Comparison of ENCODE assay signal across 17 mouse cellular contexts in genomic region chr4:97936371-97936770, GRCm38 (mm10).
DNase-seq lines count a peak whose midpoint lies in the region; ATAC-seq and TF ChIP-seq lines count a peak whose summit lies in the region.
"Had no signal": no experiment of that assay in that cellular context is flagged by ENCODE, and none has a peak within 500 bp of the region (broad histone marks: within the 10 kb centered on the region; RNA-seq: fewer than 3 reads in every experiment).

No protein-coding gene starts in this region.

- peaks cover 52% of the 10 kb centered on the region for H3K4me1 ChIP-seq in forebrain, embryonic 13.5 days
- H3K4me1 ChIP-seq in forebrain, embryonic 16.5 days (replicated peaks; ENCODE audit: control insufficient read depth, insufficient read depth, low read length): peaks cover 14% of the 10 kb centered on the region
- H3K4me1 ChIP-seq in hindbrain, embryonic 15.5 days (replicated peaks): peaks cover 22% of the 10 kb centered on the region
- H3K4me1 ChIP-seq in hindbrain, embryonic 12.5 days: peaks cover 16% of the 10 kb centered on the region
- peaks cover 41% of the 10 kb centered on the region for H3K4me1 ChIP-seq in lung, embryonic 14.5 days (ENCODE audit: insufficient read depth)
- peaks cover 56% of the 10 kb centered on the region for H3K4me1 ChIP-seq in neural tube, embryonic 13.5 days (replicated peaks)

- 75% methylated on average over 2 of the region's 2 CpGs for WGBS in forebrain, embryonic 13.5 days
- 77% methylated on average over 2 of the region's 2 CpGs for WGBS in forebrain, embryonic 16.5 days
- WGBS in hindbrain, embryonic 15.5 days: 86% methylated on average over 2 of the region's 2 CpGs
- 94% methylated on average over 2 of the region's 2 CpGs for WGBS in hindbrain, embryonic 12.5 days
- WGBS in lung, embryonic 14.5 days: 80% methylated on average over 2 of the region's 2 CpGs
- WGBS in neural tube, embryonic 13.5 days: 91% methylated on average over 2 of the region's 2 CpGs

- H3K4me3 ChIP-seq in forebrain, embryonic 13.5 days: no peak overlapping the region
- H3K4me3 ChIP-seq in forebrain, embryonic 16.5 days (replicated peaks; ENCODE audit: low read length): no peak overlapping the region
- no peak overlapping the region for H3K4me3 ChIP-seq in hindbrain, embryonic 15.5 days
- no peak overlapping the region for H3K4me3 ChIP-seq in hindbrain, embryonic 12.5 days
- H3K4me3 ChIP-seq in lung, embryonic 14.5 days (ENCODE audit: low read depth, low read length): no peak overlapping the region
- H3K4me3 ChIP-seq in neural tube, embryonic 13.5 days: no peak overlapping the region
- H3K4me3 ChIP-seq: embryonic facial prominence, embryonic 10.5 days; megakaryocyte, embryonic 14.5 days; stomach, embryonic 15.5 days had no signal

- no peak for ATAC-seq in forebrain, embryonic 13.5 days
- no peak for ATAC-seq in forebrain, embryonic 16.5 days
- no peak for ATAC-seq in hindbrain, embryonic 15.5 days (ENCODE audit: low FRiP score, low read depth)
- ATAC-seq in hindbrain, embryonic 12.5 days (ENCODE audit: low FRiP score): no peak
- ATAC-seq in lung, embryonic 14.5 days (ENCODE audit: insufficient read depth): no peak; the same call in 1 of the 2 replicates
- ATAC-seq in neural tube, embryonic 13.5 days (ENCODE audit: low read depth): no peak
- ATAC-seq: CD4-positive, CD25-positive, alpha-beta regulatory T cell, adult 4 months; forebrain, postnatal 0 days; intestine, postnatal 0 days; liver, postnatal 0 days had no signal

- no peak overlapping the region for H3K9ac ChIP-seq in forebrain, embryonic 13.5 days
- H3K9ac ChIP-seq in forebrain, embryonic 16.5 days (replicated peaks; ENCODE audit: low read depth, low read length): no peak overlapping the region
- no peak overlapping the region for H3K9ac ChIP-seq in hindbrain, embryonic 15.5 days
- H3K9ac ChIP-seq in hindbrain, embryonic 12.5 days: no peak overlapping the region
- no peak overlapping the region for H3K9ac ChIP-seq in lung, embryonic 14.5 days
- no peak overlapping the region for H3K9ac ChIP-seq in neural tube, embryonic 13.5 days
- H3K9ac ChIP-seq: forebrain, postnatal 0 days; liver, postnatal 0 days; stomach, embryonic 15.5 days had no signal

- no peak overlapping the region for H3K4me2 ChIP-seq in forebrain, embryonic 13.5 days
- no peak overlapping the region for H3K4me2 ChIP-seq in forebrain, embryonic 16.5 days (ENCODE audit: low read length)
- H3K4me2 ChIP-seq in hindbrain, embryonic 15.5 days: no peak overlapping the region
- no peak overlapping the region for H3K4me2 ChIP-seq in hindbrain, embryonic 12.5 days (replicated peaks)
- no peak overlapping the region for H3K4me2 ChIP-seq in lung, embryonic 14.5 days
- H3K4me2 ChIP-seq in neural tube, embryonic 13.5 days: no peak overlapping the region
- H3K4me2 ChIP-seq: liver, embryonic 11.5 days; stomach, embryonic 15.5 days had no signal

- peak overlapping the region; percentile 14; the same call in 1 of the 2 replicates for H3K27ac ChIP-seq in forebrain, embryonic 13.5 days
- no peak overlapping the region for H3K27ac ChIP-seq in forebrain, embryonic 16.5 days (ENCODE audit: low read length)
- 0 out of 2 replicates have a peak overlapping the region, but pooled peaks have one; percentile 31 for H3K27ac ChIP-seq in hindbrain, embryonic 15.5 days (replicated peaks)
- H3K27ac ChIP-seq in hindbrain, embryonic 12.5 days: no peak overlapping the region
- H3K27ac ChIP-seq in lung, embryonic 14.5 days (ENCODE audit: low read depth): peak overlapping the region; percentile 13; the same call in 1 of the 2 replicates
- 0 out of 2 replicates have a peak overlapping the region, but pooled peaks have one; percentile 20 for H3K27ac ChIP-seq in neural tube, embryonic 13.5 days (replicated peaks)
- H3K27ac ChIP-seq: embryonic facial prominence, embryonic 10.5 days; stomach, embryonic 15.5 days had no signal

- no peaks in the 10 kb centered on the region for H3K36me3 ChIP-seq in forebrain, embryonic 13.5 days (ENCODE audit: poor library complexity, severe bottlenecking)
- H3K36me3 ChIP-seq in forebrain, embryonic 16.5 days (ENCODE audit: control insufficient read depth, insufficient read depth): no peaks in the 10 kb centered on the region
- no peaks in the 10 kb centered on the region for H3K36me3 ChIP-seq in hindbrain, embryonic 15.5 days
- H3K36me3 ChIP-seq in hindbrain, embryonic 12.5 days: no peaks in the 10 kb centered on the region
- no peaks in the 10 kb centered on the region for H3K36me3 ChIP-seq in lung, embryonic 14.5 days (ENCODE audit: insufficient read depth)
- no peaks in the 10 kb centered on the region for H3K36me3 ChIP-seq in neural tube, embryonic 13.5 days
- H3K36me3 ChIP-seq: embryonic facial prominence, embryonic 10.5 days; stomach, embryonic 15.5 days had no signal

- no peaks in the 10 kb centered on the region for H3K9me3 ChIP-seq in forebrain, embryonic 13.5 days (replicated peaks)
- H3K9me3 ChIP-seq in forebrain, embryonic 16.5 days (ENCODE audit: control insufficient read depth, low read length): no peaks in the 10 kb centered on the region
- no peaks in the 10 kb centered on the region for H3K9me3 ChIP-seq in hindbrain, embryonic 15.5 days
- H3K9me3 ChIP-seq in hindbrain, embryonic 12.5 days (replicated peaks): no peaks in the 10 kb centered on the region
- no peaks in the 10 kb centered on the region for H3K9me3 ChIP-seq in lung, embryonic 14.5 days (ENCODE audit: low read depth, low read length)
- H3K9me3 ChIP-seq in neural tube, embryonic 13.5 days: no peaks in the 10 kb centered on the region
- H3K9me3 ChIP-seq: embryonic facial prominence, embryonic 10.5 days; megakaryocyte, embryonic 14.5 days; stomach, embryonic 15.5 days had no signal

- DNase-seq in lung, embryonic 14.5 days: peak; percentile 22
- DNase-seq in lung, postnatal 4 days: no peak
- no peak for DNase-seq in neural tube, embryonic 10.5 days (ENCODE audit: extremely low spot score, low spot score)
- DNase-seq: forebrain, postnatal 0 days; liver, postnatal 0 days; thymus, postnatal 25 days had no signal

- no peaks in the 10 kb centered on the region for H3K27me3 ChIP-seq in forebrain, embryonic 13.5 days
- no peaks in the 10 kb centered on the region for H3K27me3 ChIP-seq in forebrain, embryonic 16.5 days (replicated peaks; ENCODE audit: control insufficient read depth, insufficient read depth, low read length)
- H3K27me3 ChIP-seq in hindbrain, embryonic 15.5 days: no peaks in the 10 kb centered on the region
- no peaks in the 10 kb centered on the region for H3K27me3 ChIP-seq in hindbrain, embryonic 12.5 days
- no peaks in the 10 kb centered on the region for H3K27me3 ChIP-seq in lung, embryonic 14.5 days (ENCODE audit: insufficient read depth, low read length)
- H3K27me3 ChIP-seq in neural tube, embryonic 13.5 days: no peaks in the 10 kb centered on the region
- H3K27me3 ChIP-seq: stomach, embryonic 15.5 days had no signal

- TF ChIP-seq CTCF in lung, embryonic 14.5 days (IDR thresholded peaks at IDR 0.05; ENCODE audit: low read depth): no peak

Comparison
In these comparisons a context has a peak if more than half of its experiments do, and no peak if none do; other contexts are left out.
1. H3K27ac ChIP-seq: peak in forebrain, embryonic 13.5 days (single experiment), hindbrain, embryonic 15.5 days (single experiment), lung, embryonic 14.5 days (single experiment) and neural tube, embryonic 13.5 days (single experiment); none in forebrain, embryonic 16.5 days (single experiment) and hindbrain, embryonic 12.5 days (single experiment).